Mouse (Mus musculus): ENCODE data around the gene Tcf7l1.

- TF ChIP-seq CHD2 (IDR thresholded peaks at IDR 0.05; ENCODE audit: low read depth, low read length): no peak
- no peak for TF ChIP-seq ZNF384 (IDR thresholded peaks at IDR 0.05; ENCODE audit: low read depth, low read length)
- no peak for TF ChIP-seq HCFC1 (IDR thresholded peaks at IDR 0.05; ENCODE audit: borderline replicate concordance, insufficient read depth, low read length)
Observed at GRCm38 (mm10) chr6:72690001-72690400, 99.1 kb downstream of the Tcf7l1 start.
